Mouse (Mus musculus): Measurements from ENCODE around the gene Hdhd3.

GRCm38 (mm10) chr4:62513998-62514506, 10.8 kb upstream of the Hdhd3 start:
- no peak for TF ChIP-seq POLR2A (IDR thresholded peaks at IDR 0.05; ENCODE audit: control insufficient read depth, extremely low read depth, insufficient read depth, low read length, poor library complexity)
- TF ChIP-seq CTCF (IDR thresholded peaks at IDR 0.05; ENCODE audit: borderline replicate concordance, control insufficient read depth, extremely low read depth, insufficient read depth, low read length, poor library complexity) = no peak
